Mouse (Mus musculus) gastrocnemius, adult 18-20 months (tissue): ENCODE data around the gene Folr2. TPM values are rescaled to one million over a fixed set of nuclear protein-coding genes. Genes with fewer than 3 reads are reported as not detected.

Source experiments
- DNase-seq: peaks from one replicate; pipeline ENCODE4 v3.0.0; 2021; ENCODE audit warnings: low spot score
- total RNA-seq, 2 experiments: library from RNA; stranded (reverse); gene quantifications; 2 replicates each; pipeline ENCODE4 v1.2.3; 2021

Gene Folr2
- total RNA-seq, 2 experiments from 2014 or later = 1.9 to 3.4 TPM

DNA sequence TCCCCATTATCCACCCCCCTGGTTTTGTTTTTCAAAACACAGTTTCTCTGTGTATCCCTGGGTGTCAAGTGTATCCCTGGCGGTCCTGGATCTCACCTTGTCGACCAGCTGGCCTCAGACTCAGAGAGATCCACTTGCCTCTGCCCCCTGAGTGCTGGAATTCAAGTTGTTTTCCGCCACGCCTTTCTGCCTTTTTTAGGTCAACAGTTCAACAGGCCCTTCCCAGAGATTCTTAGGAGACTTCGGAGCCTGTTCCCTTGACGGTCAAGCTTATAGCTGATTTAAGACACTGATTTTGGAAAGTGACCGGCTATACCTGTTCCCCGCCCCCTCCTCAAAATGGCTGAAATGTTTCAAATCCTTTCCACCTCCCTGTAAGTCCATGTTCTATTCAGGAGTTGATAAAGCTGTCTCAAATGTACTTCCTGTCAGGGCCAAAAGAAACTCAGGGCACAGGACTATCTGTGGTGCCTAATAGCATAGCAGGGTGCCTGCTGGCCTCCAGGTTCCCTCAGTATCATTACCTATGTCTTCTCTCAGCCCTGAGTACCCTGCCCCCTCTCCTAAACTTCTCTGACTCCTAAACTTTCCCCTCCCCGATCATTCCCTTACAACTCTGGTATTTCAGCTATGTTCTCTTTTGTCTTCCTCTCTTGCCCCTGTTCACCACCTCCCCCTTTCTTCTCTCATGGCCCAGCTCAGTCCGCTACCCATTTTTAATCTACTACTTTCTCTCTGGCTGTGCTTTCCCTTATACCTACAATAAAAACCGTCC lies 9.7 kb upstream of the Folr2 start:
- no peak for DNase-seq

- DNase-seq = no peak
These were observed 6.4 kb upstream of the Folr2 start, which contains the start of gene Anapc15 for GRCm38 (mm10) chr7:101863415-101863814. TSS of gene Anapc15 (plus strand) at chr7:101863715.

GRCm38 (mm10) chr7:101862291-101862690 lies 5.3 kb upstream of the Folr2 start:
- DNase-seq = no peak

- no peak for DNase-seq
These were observed 4.0 kb upstream of the Folr2 start for GRCm38 (mm10) chr7:101860978-101861377.

GRCm38 (mm10) chr7:101858362-101858761 lies 1.4 kb upstream of the Folr2 start:
- no peak for DNase-seq

GRCm38 (mm10) chr7:101853816-101854215 lies 3.2 kb downstream of the Folr2 start:
- no peak for DNase-seq

DNA sequence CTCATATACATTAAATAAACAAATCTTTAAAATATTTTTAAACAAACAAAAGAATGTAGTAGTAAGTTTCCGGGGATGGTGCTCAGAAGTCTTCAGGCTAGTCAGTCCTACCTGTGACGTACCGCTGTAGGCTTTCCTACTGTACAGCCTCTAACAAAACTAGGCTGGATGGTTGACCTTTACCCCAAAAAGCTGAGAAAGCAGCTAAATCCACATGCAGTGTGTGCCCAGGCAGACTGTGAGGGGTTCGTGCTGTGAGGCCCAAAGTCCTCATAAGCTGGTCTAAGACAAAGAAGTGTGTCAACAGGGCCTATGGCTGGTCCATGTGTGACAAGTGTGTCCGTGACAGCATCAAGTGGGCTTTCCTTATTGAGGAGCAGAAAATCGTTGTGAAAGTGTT lies 4.1 kb downstream of the Folr2 start:
- DNase-seq = no peak

DNA sequence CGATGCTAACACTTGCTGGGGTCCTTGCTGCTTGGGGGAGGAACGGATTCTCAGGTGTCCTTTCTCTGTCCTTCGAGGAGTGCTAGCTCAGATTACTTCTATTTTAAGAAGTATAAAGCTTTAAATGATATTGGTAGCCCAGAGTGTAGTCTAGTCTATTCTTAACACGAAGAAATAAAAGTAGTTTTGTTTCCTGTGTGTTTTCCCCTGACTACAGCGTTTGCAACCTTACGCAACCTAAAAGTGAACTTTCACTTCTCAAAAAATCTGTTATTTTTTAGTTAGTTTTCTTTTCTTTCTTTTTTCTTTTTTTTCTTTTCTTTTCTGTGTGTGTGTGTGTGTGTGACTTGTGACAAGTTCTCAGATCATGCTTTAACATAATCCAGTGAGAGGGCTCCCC lies 5.3 kb downstream of the Folr2 start:
- DNase-seq = no peak

- no peak for DNase-seq
These were observed 9.1 kb downstream of the Folr2 start for GRCm38 (mm10) chr7:101847934-101848333.

DNA sequence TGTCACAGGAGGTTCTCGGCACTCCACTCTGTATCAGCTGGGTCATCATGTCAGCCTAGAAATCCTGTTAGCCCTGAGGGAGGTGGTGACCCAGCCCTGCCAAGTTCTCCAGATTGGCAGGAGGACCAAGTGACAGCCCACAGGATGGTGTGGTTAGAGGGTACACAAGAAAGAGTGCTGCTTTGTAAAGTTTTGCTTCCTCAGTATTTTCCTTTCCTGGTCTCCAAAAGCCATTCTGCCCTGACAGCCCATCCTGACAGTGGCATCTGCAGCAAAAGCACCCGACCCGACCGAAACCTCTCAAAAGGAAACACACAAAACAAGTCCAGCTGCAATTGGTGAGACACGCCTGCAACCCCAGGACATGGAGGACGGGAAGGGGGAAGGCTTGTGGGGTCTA lies 12.8 kb downstream of the Folr2 start:
- no peak for DNase-seq

DNA sequence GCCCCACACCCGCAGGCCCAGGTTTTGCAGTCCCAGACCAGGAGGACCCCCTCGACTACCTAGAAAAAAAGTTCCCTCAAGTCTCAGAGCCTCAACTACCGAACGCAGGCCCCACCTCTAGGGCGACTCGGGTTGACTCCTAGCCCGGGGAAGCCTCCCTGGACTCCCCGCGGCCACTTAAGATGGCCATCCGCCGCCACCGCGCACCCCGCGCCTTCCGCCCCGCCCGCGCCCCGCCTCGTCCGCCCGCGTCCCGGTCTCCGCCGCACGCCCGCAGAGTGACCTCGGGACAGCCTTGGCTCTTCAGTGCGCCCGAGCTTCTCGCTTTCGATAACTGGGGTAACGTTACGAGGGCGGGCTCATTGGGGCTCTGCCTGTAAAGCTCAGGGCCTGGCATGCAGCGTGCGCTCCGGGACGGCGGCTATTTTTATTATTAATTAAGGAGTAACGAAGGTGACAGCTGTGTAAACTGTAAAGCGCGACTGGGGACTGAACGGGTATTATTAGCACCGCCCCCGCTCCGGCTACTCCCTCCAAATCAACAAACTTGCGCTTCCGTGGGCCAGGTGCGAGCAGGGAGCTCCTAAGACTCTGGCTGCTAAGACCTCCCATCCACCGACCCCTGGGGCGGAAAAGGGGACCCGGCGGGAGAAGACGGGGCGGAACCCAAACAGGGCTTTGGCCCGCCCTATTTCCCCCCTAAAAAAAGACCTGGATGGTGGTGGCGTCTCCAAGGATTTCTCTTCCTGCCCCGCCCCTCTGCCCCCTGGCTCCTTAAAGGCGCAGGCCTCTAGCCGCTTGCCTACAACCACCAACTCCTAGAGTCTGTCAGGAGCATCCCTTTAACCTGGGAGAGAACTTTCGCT lies 19.2 kb downstream of the Folr2 start, which contains the start of gene Inppl1:
TSS of gene Inppl1 (minus strand) at position 624 of the 866 bp plus-strand sequence.
- DNase-seq = peak; percentile 95

DNA sequence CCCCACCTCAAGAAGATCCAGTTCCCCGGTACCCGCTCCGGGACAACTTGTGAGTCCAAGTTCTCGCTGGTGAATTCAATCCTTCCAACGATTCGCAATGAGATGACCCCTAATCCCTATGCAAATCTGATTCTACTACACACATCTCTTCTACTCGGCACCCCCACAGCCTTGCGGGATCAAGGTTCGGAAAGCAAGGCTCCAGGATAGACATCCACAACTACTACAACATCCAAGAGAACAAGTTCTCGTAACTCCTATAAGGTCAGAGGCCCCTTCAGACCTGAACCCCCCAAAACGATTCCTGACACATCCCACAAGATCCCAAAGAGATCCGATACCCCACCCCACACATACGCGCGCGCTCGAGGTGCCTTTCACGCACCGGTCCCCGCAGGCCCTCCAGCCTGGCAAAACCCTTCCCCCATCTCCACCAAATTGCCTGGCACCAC lies 19.8 kb downstream of the Folr2 start:
- DNase-seq = peak; percentile 30

DNA sequence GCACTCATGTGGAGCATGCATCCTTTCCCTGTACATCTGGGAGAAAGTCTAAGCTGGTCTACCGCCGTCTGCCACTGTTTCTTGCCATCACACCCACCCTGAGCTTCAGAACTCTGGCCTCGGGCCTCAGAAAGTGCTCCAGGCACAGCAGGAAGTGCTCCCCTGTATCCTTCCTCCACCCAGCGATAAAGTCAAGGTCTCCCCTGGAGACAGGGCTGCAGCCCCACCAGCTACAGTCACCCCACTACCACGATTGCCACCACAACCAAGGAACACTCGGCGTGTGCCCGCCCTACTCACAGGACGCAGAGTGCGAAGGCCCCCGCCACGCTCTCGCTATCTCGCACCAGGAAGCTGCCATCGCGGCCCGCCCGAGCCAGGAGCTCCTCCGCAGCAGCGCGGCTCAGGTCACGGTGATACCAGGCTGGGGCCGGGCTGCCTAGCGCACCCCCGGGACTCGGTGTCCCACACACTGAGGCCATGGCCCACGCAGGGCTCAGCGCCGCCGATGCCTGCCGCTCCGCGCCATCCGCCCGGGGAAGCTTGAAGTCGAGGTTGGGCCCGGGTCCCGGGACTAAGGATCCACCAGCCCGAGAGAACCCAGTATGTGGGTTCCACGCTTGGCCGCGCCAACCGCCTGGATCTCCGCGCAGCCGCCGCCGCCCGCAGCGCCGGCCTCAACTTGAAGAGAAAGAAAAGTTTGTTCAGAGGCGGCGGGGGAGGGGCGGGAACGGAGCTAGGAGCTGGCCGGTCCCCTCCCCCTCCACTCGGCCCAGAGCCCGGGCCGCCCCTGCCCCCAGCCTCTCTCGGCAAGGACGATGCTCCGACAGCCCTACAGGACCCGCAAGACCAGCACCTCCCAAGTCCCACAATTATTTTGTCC lies 20.5 kb downstream of the Folr2 start:
- peak; percentile 41 for DNase-seq

DNA sequence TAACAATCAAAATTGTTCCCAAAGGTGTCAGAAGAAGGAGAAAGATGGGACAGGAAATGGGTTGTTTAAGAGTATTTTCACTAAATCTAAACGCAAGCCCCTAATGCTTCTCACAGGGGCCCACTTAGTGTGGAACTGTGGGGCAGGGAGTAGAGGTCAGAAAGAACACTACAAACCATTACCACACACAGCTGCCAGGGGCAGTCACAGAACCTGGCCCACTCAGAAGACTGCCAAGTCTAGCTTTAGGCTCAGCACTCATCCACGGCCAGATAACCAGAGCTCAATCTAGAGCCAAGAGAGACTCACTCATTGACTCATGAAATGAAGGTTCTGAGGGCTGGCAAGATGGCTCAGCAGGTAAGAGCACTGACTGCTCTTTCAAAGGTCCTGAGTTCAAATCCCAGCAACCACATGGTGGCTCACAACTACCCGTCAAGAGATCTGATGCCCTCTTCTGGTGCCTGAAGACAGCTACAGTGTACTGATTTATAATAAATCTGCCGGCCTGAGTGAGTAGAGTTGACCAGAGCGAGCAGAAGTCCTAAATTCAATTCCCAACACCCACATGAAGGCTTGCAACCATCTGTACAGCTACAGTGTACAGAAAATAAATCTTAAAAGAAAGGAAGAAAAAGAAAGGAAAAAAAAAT lies 21.4 kb downstream of the Folr2 start:
- DNase-seq = no peak

GRCm38 (mm10) chr7:101834903-101835302 lies 22.1 kb downstream of the Folr2 start:
- DNase-seq = no peak

DNA sequence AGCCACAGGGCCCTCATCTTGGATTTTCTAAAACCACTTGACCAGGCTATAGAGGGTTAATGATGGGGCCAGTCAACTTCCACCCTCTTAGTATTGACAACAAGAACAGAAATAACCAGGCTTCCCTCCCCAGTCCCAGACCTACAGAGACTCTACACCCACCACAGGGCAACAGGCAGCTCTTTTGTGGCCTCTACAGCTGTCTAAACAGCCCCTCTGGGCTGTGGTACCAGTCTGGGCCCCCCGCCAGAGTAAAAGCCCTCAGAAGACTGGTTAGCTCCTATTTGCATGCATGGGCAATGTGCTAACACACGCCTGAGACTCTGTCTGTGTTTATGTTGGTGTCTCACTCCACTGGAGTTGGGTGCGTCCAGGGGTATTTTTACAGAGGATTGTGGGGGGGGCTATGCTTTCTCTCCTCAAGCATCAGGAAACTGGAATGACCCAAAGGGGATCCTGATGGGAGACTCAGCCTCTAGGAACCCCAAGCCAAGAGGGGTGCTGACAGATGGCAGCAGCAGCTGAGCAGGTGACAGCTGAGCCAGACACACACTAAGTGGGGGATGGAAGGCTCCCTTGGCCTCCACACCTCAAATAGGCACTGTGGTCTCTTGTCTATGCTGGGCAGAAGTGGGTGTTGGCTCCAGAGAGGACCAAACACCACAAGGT lies 22.9 kb downstream of the Folr2 start:
- DNase-seq = no peak

- DNase-seq = no peak
These were observed 23.6 kb downstream of the Folr2 start for GRCm38 (mm10) chr7:101833352-101833751.

GRCm38 (mm10) chr7:101832372-101832771 lies 24.6 kb downstream of the Folr2 start:
- no peak for DNase-seq

- DNase-seq = no peak
These were observed 25.6 kb downstream of the Folr2 start for GRCm38 (mm10) chr7:101831437-101831836.

DNA sequence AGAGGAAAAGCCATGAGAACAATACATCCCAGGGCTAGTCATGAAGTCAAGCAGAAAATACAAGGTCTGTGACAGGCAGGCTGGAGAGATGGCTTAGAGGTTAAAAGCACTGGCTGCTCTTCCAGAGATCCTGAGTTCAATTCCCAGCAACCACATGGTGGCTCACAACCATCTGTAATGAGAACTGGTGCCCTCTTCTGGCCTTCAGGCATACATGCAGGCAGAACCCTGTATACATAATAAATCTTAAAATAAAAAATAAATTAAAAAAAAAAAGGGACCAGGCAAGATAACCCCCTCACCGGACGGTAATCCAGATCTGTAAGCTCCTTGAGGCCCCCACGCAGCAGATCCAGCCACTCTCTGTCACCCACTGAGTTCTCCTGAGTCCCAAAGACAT lies 26.6 kb downstream of the Folr2 start:
- no peak for DNase-seq
